Mouse (Mus musculus) heart, postnatal 36 days (tissue): ENCODE measurements at regions not wholly inside any gene's neighbourhood (a gene's known extent, or its start where the extent isn't known, plus 50 kb on each side); places are given as distances from the start of the nearest gene placed in this dataset.

Experiments
- DNase-seq, 2 experiments: peaks; one replicate each; pipeline ENCODE4 v3.0.0; 2021 to 2022
- intact Hi-C: fragments of 180-260 bp; cut with DNase I; formaldehyde crosslinking; loops from one replicate; pipeline ENCODE4 v1.15.1; 2025

DNA sequence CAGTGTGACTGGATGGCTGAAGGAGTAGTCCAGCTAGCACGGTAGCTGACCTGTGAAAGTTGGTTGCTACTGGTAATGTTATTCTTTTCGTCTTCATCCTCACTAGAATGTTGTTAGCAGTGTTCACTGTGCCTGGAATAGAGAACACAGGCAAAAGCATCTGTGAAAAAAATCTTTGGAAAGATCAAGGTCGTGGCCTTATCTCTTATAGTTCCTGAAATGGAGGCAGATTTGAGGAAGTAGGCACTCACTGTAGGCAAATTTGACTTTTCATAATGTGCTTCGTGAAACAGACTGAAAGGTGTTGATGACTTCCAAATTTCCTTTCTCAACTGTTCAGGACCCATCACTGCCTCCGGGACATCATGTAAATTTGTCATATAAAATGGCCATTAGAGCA lies 124.5 kb upstream of the Adamts9 start:
- DNase-seq = no peak
- intact Hi-C loops = loop anchor here (2.0 to 5.0 kb wide), 3 partner anchors 81 to 165 kb away; partner anchors contain the start of gene Adamts9

GRCm38 (mm10) chr6:93066553-93067376 lies 123.5 kb upstream of the Adamts9 start:
- DNase-seq = no peak
- intact Hi-C loops = loop anchor here (2.0 to 5.0 kb wide), 3 partner anchors 79 to 166 kb away; partner anchors contain the start of gene Adamts9

DNA sequence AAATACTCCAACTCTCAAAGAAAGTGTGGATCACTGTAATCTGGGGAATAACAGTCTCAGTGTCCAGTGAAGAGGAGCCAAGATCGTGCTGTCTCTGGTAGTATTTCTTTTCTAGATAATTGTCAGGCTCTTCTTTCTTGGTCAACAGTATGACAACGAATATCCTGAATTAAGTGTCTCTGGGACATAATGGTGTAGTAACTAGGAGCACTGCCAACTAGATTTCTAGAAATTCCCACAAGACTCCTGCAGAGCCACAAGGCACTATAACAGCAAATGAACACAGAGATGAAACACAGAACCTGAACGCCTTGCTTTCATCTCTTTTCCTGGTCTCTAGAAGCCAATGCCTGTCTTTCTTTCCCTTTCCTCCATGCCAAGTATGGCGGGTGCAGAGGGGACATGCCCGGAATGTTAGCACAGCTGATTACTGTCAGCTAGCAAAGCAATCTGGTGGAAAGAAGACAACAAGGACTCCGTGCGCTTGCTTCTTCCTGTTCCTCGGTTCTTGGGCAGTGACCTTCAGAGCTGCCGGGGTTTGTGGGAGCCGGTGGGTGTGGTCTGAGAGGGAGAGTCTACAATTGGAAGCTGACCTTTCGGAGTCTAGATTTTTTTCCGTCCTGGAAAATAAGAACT lies 122.7 kb upstream of the Adamts9 start:
- DNase-seq = peak; percentile 61 to 64
- intact Hi-C loops = loop anchor here (2.0 to 5.0 kb wide), 3 partner anchors 79 to 167 kb away; partner anchors contain the start of gene Adamts9

GRCm38 (mm10) chr6:93065366-93065765 lies 122.1 kb upstream of the Adamts9 start:
- intact Hi-C loops = loop anchor here (5.0 kb wide), 1 partner anchor 78 kb away; no protein-coding TSS in a partner anchor
- DNase-seq = peak; percentile 19 to 30

- intact Hi-C loops = no loop called here
- DNase-seq = no peak
These were observed 121.1 kb upstream of the Adamts9 start for GRCm38 (mm10) chr6:93064366-93064765.

- intact Hi-C loops = no loop called here
These were observed 118.4 kb upstream of the Adamts9 start for GRCm38 (mm10) chr6:93061741-93062140.

DNA sequence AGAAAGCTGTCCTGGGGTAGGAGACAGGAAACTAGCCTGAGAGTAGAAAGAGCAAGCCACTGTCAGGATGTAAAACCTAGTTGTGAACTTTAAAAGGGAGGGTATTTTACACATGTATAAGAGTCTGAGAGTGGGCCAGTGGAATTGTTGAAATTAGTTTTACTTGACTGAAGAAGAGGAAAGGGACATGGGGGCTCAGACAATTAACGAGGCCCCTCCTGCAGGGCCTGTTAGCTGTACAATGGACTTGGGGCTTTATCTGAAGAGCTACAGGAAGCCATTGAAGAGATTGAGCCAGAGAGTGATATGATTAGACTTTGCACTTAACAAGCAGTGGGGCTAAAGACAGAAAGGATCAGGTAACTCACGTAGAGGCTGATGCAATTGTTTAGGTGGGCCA lies 102.2 kb upstream of the Adamts9 start:
- no peak for DNase-seq
- intact Hi-C loops = no loop called here

More at GRCm38 (mm10) chr6:93061741-93062140, 118.4 kb upstream of the Adamts9 start:
- no peak for DNase-seq

GRCm38 (mm10) chr6:93041041-93041440 lies 97.7 kb upstream of the Adamts9 start:
- no peak for DNase-seq
- intact Hi-C loops = no loop called here

- intact Hi-C loops = no loop called here
- DNase-seq = no peak
These were observed 88.6 kb upstream of the Adamts9 start for GRCm38 (mm10) chr6:93031812-93032330.

DNA sequence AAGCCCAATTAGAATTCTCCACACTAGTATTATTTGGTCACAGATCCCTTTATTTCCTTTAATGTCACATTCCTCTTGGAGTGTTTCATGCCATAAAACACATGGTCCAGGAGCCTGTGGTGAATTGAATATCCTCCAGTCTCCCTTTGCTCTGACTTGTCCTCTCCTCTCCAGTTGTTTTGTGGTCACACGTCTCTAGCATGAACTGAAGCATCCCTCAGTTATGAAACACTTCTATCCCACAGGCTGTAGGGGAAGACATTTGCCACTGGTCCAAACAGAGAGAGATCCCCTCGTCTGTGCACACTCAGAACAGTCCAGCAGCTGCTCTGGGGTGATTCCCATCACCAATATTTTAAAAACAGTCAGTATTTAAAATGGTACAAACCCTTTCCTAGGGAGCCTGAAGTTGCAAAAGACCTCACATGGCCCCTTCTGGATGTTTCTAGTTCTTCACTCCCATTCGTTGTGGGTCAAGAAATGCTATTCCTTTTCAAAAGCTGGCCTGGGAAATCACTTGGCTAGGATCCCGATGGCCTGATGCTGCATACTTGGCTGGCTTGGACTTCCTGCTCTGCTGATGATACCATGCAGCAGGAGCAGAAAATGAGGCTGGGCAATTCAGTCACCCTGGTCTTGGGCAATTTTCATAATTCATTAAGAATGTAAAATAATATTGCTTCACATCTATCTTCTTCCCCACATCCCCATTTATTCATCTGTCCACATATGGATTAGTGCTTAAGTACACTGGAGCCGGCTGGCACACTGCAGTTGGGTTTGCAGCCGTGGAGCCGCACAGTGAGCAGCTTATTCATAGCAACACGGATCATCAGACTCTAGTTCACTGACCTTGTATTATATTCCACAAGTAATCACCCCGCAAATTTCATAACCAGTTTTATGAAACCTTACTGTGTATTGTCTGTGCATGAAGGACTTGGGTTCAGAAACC lies 83.1 kb upstream of the Adamts9 start:
- peak; percentile 54 to 66 for DNase-seq
- intact Hi-C loops = loop anchor here (5.0 kb wide), 1 partner anchor 84 kb away; the partner anchor contains the start of gene Adamts9

GRCm38 (mm10) chr6:93014534-93014933 lies 71.2 kb upstream of the Adamts9 start:
- intact Hi-C loops = no loop called here
- DNase-seq = no peak

- intact Hi-C loops = no loop called here
- no peak for DNase-seq
These were observed 68.6 kb upstream of the Adamts9 start for GRCm38 (mm10) chr6:93011906-93012305.

DNA sequence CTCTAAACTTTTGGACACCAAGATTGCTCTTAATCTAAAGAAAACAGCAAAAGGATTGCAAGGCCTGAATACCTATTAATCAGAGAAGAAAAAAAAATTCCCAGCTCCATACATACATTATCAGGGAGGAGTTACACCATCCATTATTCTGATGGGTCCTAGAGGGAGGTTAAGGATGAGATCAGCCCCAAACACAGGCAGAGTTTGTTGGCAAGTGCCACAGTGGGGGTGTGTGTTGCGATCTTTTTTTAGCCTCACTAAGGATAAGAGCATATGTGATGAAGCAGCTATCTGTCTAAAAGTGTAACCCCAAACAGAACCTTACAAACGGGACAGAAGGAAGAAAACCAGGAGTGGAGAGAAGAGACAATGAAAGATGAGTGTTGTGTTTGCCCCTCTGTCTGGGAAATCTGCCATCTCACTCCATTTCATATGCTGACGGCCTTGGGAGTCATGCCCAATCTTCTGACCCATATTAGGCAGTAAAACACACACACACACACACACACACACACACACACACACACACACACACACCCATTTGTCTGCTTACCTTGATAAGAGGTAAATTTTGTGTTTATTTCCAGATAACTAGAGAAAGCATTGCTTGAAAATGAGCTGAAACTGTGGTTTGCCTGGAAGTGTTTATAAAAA lies 61.4 kb upstream of the Adamts9 start:
- intact Hi-C loops = no loop called here
- DNase-seq = no peak

DNA sequence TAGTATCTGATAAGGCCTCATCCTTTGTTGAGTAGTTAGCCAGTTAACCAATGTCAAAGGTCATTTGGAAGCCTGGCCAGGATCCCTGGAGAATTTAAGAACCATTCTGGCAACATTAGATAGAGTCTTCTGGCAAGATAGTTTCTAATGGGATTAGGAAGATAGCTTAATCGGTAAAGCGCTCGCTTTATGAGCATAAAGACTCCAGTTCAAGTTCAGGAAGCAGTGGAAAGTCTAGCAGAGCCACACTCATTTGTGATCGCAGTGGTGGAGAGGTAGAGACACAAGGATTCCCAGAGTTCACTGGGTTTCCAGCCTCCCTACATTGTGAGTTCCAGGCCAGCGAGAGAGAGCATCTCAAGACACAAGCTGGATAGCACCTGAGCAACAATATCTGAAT lies 60.5 kb upstream of the Adamts9 start:
- DNase-seq = no peak
- intact Hi-C loops = no loop called here

- intact Hi-C loops = no loop called here
- no peak for DNase-seq
These were observed 50.4 kb upstream of the Adamts9 start for GRCm38 (mm10) chr6:92993647-92994046.
